Mouse (Mus musculus) thymus, postnatal 10 days (tissue): ENCODE measurements around the gene Wfdc1.

Source experiments
- DNase-seq, 2 experiments: peaks; one replicate each; pipeline ENCODE4 v3.0.0; 2021; ENCODE audit warnings: low spot score in 2 of 2

Gene Wfdc1

GRCm38 (mm10) chr8:119732072-119732471 lies 65.9 kb downstream of the Wfdc1 start:
- DNase-seq, result no peak

GRCm38 (mm10) chr8:119736348-119736917 lies 70.3 kb downstream of the Wfdc1 start:
- no peak for DNase-seq

- DNase-seq, result no peak
These were observed 71.1 kb downstream of the Wfdc1 start for GRCm38 (mm10) chr8:119737093-119737900.
